In the genomic region with DNA sequence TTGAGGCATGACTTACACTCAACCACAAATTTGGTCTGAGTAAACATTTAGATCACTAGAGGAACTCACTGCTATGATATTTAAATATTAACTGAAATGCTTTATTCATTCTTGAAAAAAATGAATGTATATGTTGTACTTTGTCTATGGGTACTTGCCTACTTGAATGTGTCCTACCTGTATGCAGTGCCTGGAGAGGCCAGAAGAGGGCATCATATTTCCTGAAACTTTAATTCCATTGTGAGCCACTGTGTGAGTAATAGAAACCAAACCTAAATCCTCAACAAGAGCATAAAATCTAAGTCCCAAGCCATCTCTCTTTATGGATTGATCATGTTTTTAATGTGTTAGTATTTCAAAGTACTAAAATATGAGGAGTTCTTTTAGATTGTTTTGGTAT, we compare ENCODE assay signal across 23 mouse cellular contexts.
A peak's percentile ranks its signal among the peaks of the same experiment; 100 is the strongest.
DNase-seq lines count a peak whose midpoint lies in the region; ATAC-seq and TF ChIP-seq lines count a peak whose summit lies in the region.
"Had no signal": no experiment of that assay in that cellular context is flagged by ENCODE, and none has a peak within 500 bp of the region (broad histone marks: within the 10 kb centered on the region; RNA-seq: fewer than 3 reads in every experiment).

No protein-coding gene starts in this region.

- H3K27me3 ChIP-seq in lung, embryonic 14.5 days (ENCODE audit: insufficient read depth, low read length) = no peaks in the 10 kb centered on the region
- no peaks in the 10 kb centered on the region for H3K27me3 ChIP-seq in liver, postnatal 0 days (ENCODE audit: insufficient read depth, low read length)
- H3K27me3 ChIP-seq: embryonic facial prominence, embryonic 15.5 days; forebrain, embryonic 12.5 days; heart, embryonic 15.5 days had no signal

- TF ChIP-seq CTCF in lung, embryonic 14.5 days (IDR thresholded peaks at IDR 0.05; ENCODE audit: low read depth) = 0 out of 2 replicates have a peak, but pooled peaks have one; percentile 13
- TF ChIP-seq CTCF in liver, postnatal 0 days (IDR thresholded peaks at IDR 0.05; ENCODE audit: low read depth) = no peak

- H3K27ac ChIP-seq in lung, embryonic 14.5 days (ENCODE audit: low read depth) = no peak overlapping the region
- H3K27ac ChIP-seq in ES-E14 (ENCODE audit: insufficient read depth, low read depth, low read length, poor library complexity, severe bottlenecking) = no peak overlapping the region
- no peak overlapping the region for H3K27ac ChIP-seq in liver, postnatal 0 days (ENCODE audit: low read depth)
- H3K27ac ChIP-seq: embryonic facial prominence, embryonic 15.5 days; forebrain, embryonic 12.5 days; heart, embryonic 15.5 days; hindbrain, embryonic 10.5 days; hindbrain, embryonic 14.5 days had no signal

- DNase-seq in cerebellum, postnatal 10 days = peak; percentile 2 to 8
- no peak for DNase-seq in cerebellum, postnatal 36 days
- no peak for DNase-seq in lung, embryonic 14.5 days
- DNase-seq in lung, postnatal 10 days = no peak
- DNase-seq in ES-E14 (ENCODE audit: low read depth, low spot score) (peak; percentile 24), ZHBTc4 (ENCODE audit: low read depth, low spot score) (peak; percentile 51)
- DNase-seq in liver, postnatal 0 days = no peak
- DNase-seq: adrenal gland, adult 2 months; adrenal gland, postnatal 25 days; cerebellum, adult 18-20 months; cerebellum, adult 9-11 months; embryo, embryonic 11 days; gastrocnemius, postnatal 10 days; heart, adult 18-20 months had no signal

- H3K4me3 ChIP-seq in lung, embryonic 14.5 days (ENCODE audit: low read depth, low read length) = no peak overlapping the region
- no peak overlapping the region for H3K4me3 ChIP-seq in ES-E14 (ENCODE audit: insufficient read depth in 1 of 2, low read depth in 1 of 2, low read length in 2 of 2, poor library complexity in 1 of 2, severe bottlenecking in 1 of 2)
- H3K4me3 ChIP-seq in liver, postnatal 0 days (ENCODE audit: low read depth, low read length) = no peak overlapping the region
- H3K4me3 ChIP-seq: embryonic facial prominence, embryonic 15.5 days; forebrain, embryonic 12.5 days; heart, embryonic 15.5 days; hindbrain, embryonic 10.5 days had no signal

- in situ Hi-C loops in ES-E14 (cut with MboI; ENCODE audit: low sequenced_read_pairs in 2 of 2, unreplicated experiment in 2 of 2) = no loop called here

- no peaks in the 10 kb centered on the region for H3K9me3 ChIP-seq in lung, embryonic 14.5 days (ENCODE audit: low read depth, low read length)
- no peaks in the 10 kb centered on the region for H3K9me3 ChIP-seq in ES-E14 (ENCODE audit: control insufficient read depth, insufficient read depth, low read depth, low read length)
- H3K9me3 ChIP-seq in liver, postnatal 0 days (ENCODE audit: low read length) = no peaks in the 10 kb centered on the region
- H3K9me3 ChIP-seq: embryonic facial prominence, embryonic 15.5 days; forebrain, embryonic 12.5 days; heart, embryonic 15.5 days; hindbrain, embryonic 10.5 days had no signal

- ATAC-seq in lung, embryonic 14.5 days (ENCODE audit: insufficient read depth) = no peak
- no peak for ATAC-seq in liver, postnatal 0 days
- ATAC-seq in megakaryocyte, adult 5-6 weeks (ENCODE audit: poor library complexity, severe bottlenecking) = no peak
- ATAC-seq: forebrain, embryonic 16.5 days; intestine, embryonic 16.5 days had no signal

- H3K36me3 ChIP-seq in lung, embryonic 14.5 days (ENCODE audit: insufficient read depth) = no peaks in the 10 kb centered on the region
- H3K36me3 ChIP-seq in ES-E14 (ENCODE audit: control insufficient read depth, insufficient read depth, low read length, poor library complexity, severe bottlenecking) = no peaks in the 10 kb centered on the region
- H3K36me3 ChIP-seq in liver, postnatal 0 days (replicated peaks; ENCODE audit: insufficient read depth, low read length) = no peaks in the 10 kb centered on the region
- H3K36me3 ChIP-seq: embryonic facial prominence, embryonic 15.5 days; forebrain, embryonic 12.5 days; heart, embryonic 15.5 days; hindbrain, embryonic 10.5 days had no signal

- no peak overlapping the region for H3K4me2 ChIP-seq in lung, embryonic 14.5 days
- no peak overlapping the region for H3K4me2 ChIP-seq in liver, postnatal 0 days (ENCODE audit: low read depth, low read length)
- H3K4me2 ChIP-seq: embryonic facial prominence, embryonic 15.5 days; forebrain, embryonic 12.5 days; heart, embryonic 11.5 days; heart, embryonic 15.5 days; hindbrain, embryonic 14.5 days had no signal

- no peak overlapping the region for H3K9ac ChIP-seq in lung, embryonic 14.5 days
- no peak overlapping the region for H3K9ac ChIP-seq in ES-E14 (ENCODE audit: insufficient read depth, low read depth, low read length, poor library complexity, severe bottlenecking)
- H3K9ac ChIP-seq in liver, postnatal 0 days (replicated peaks) = no peak overlapping the region
- H3K9ac ChIP-seq: embryonic facial prominence, embryonic 15.5 days; forebrain, embryonic 12.5 days; heart, embryonic 15.5 days; hindbrain, embryonic 14.5 days had no signal

- H3K4me1 ChIP-seq in lung, embryonic 14.5 days (ENCODE audit: insufficient read depth) = no peaks in the 10 kb centered on the region
- no peaks in the 10 kb centered on the region for H3K4me1 ChIP-seq in ES-E14 (ENCODE audit: control insufficient read depth in 2 of 2, insufficient read depth in 2 of 2, low read length in 2 of 2, poor library complexity in 1 of 2)
- H3K4me1 ChIP-seq in liver, postnatal 0 days (ENCODE audit: insufficient read depth) = no peaks in the 10 kb centered on the region
- H3K4me1 ChIP-seq: embryonic facial prominence, embryonic 15.5 days; forebrain, embryonic 12.5 days; heart, embryonic 15.5 days; hindbrain, embryonic 10.5 days had no signal

- TF ChIP-seq EP300 in liver, postnatal 0 days (IDR thresholded peaks at IDR 0.05; ENCODE audit: low read depth) = no peak

TF ChIP-seq in ES-E14, 5 proteins besides CTCF, POLR2A, EP300 and RAD21:
- TF ChIP-seq MAFK (IDR thresholded peaks at IDR 0.05; ENCODE audit: insufficient read depth, low read depth, low read length) (no peak), HCFC1 (IDR thresholded peaks at IDR 0.05; ENCODE audit: borderline replicate concordance, insufficient read depth, low read length) (no peak), CHD2 (IDR thresholded peaks at IDR 0.05; ENCODE audit: low read depth, low read length) (no peak), ZC3H11A (IDR thresholded peaks at IDR 0.05; ENCODE audit: borderline replicate concordance, low read depth, low read length) (no peak), ZNF384 (IDR thresholded peaks at IDR 0.05; ENCODE audit: low read depth, low read length) (no peak)

Comparison
In these comparisons a context has a peak if more than half of its experiments do, and no peak if none do; other contexts are left out.
1. DNase-seq: peak in cerebellum, postnatal 10 days (2 of 2), ES-E14 (single experiment) and ZHBTc4 (single experiment); none in cerebellum, postnatal 36 days (0 of 2), lung, embryonic 14.5 days (single experiment), lung, postnatal 10 days (single experiment) and liver, postnatal 0 days (single experiment).